Mouse (Mus musculus): ENCODE data around the gene Gm16867. TPM values are rescaled to one million over a fixed set of nuclear protein-coding genes. Genes with fewer than 3 reads are reported as not detected.
A peak's percentile ranks its signal among the peaks of the same experiment; 100 is the strongest.
"Not testable (repeated sequence)": the region's sequence is repeated elsewhere in the genome, so short reads cannot be mapped to it uniquely, and the experiment has no call there.

The Gm16867 gene
- polyA plus RNA-seq (2015; fragmentation: Nextera tagmentation; extraction: Ambion mirVana), result not detected in 2 replicates

DNA sequence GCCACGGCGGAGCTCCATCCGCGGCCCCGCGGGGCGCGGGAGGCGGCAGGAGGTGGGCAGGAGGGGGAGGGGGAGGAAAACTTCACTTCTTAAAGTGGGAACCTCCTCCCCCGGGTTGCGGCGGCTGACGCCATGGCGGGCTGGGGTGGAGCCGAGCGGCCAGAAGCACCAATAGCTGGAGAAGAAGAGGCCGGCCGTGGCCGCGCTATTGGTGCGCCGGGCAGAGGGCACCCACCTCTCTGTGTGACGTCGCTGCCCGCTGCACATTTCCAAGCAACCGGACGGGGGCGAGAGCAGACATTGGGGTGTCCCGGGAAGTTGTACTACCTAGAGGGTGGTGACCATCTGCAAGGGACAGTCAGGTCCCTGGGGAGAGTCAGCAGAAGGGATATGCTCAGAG is at the start of gene Gm16867:
Gm16867 (minus strand) TSS at position 189 of the 400 bp plus-strand sequence.
- not testable (repeated sequence) for H3K9ac ChIP-seq; H3K27me3 ChIP-seq (replicated peaks); H3K4me3 ChIP-seq (replicated peaks); H3K9me3 ChIP-seq; H3K4me1 ChIP-seq (replicated peaks); H3K4me2 ChIP-seq (replicated peaks); H3K36me3 ChIP-seq; H3K27ac ChIP-seq
- peak; percentile 99 for ATAC-seq
- no CpG with 5 or more reads among the region's 29 CpGs for WGBS

GRCm38 (mm10) chr14:69547310-69547709 is 44.1 kb upstream of the Gm16867 start:
- not testable (repeated sequence) for H3K27me3 ChIP-seq (replicated peaks); H3K9me3 ChIP-seq; H3K9ac ChIP-seq; H3K27ac ChIP-seq; ATAC-seq; H3K36me3 ChIP-seq; H3K4me1 ChIP-seq (replicated peaks); H3K4me3 ChIP-seq (replicated peaks); H3K4me2 ChIP-seq (replicated peaks)
- no CpG with 5 or more reads among the region's 4 CpGs for WGBS

DNA sequence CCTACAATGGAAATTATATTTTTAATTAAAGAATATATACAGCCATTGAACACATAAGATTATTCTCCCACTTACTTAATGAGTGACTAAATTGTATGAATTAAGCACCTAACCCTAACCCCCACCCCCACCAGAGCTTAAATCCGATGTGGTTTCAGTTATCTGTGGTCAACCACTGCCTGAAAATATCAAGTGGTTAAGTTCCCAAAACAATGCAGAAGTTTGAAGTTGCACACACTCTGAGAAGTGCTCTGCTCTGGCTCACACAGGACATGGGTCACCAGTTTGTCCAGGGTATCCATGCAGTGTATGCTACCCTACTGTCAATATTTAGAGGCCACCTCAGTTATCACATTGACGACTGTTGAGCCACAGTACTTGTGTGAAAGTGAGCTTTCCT is 41.9 kb upstream of the Gm16867 start:
- not testable (repeated sequence) for H3K9me3 ChIP-seq; H3K4me3 ChIP-seq (replicated peaks); ATAC-seq; H3K4me1 ChIP-seq (replicated peaks); H3K9ac ChIP-seq; H3K4me2 ChIP-seq (replicated peaks); H3K27ac ChIP-seq; H3K27me3 ChIP-seq (replicated peaks); H3K36me3 ChIP-seq
- no CpG with 5 or more reads among the region's 2 CpGs for WGBS

DNA sequence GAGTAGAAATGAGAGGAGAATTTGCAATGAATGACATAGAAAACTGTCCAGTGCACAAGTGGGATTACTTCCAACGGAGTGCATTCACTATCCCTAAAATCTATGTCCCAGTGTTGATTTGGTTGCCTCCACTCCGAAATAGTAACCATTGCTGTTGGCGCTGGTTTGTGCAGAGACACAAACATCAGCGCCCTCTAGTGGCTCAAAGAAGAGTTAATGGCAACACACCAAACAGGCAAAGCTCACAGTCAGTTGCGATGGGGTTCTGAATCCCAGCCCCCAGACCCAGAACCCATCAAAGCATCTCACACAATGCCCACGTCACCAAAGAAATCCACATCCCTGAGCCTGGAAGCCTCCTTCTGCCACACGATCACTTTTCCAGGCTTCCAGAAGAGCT is 40.9 kb upstream of the Gm16867 start:
- not testable (repeated sequence) for H3K4me1 ChIP-seq (replicated peaks); H3K9ac ChIP-seq
- no CpG with 5 or more reads among the region's 7 CpGs for WGBS

GRCm38 (mm10) chr14:69542695-69543094 is 39.5 kb upstream of the Gm16867 start:
- not testable (repeated sequence) for H3K9me3 ChIP-seq; H3K4me1 ChIP-seq (replicated peaks); H3K4me2 ChIP-seq (replicated peaks); H3K36me3 ChIP-seq; H3K27ac ChIP-seq; H3K27me3 ChIP-seq (replicated peaks); ATAC-seq; H3K9ac ChIP-seq; H3K4me3 ChIP-seq (replicated peaks)
- WGBS, result no CpG with 5 or more reads among the region's 7 CpGs

More for the DNA sequence above, 40.9 kb upstream of the Gm16867 start:
- H3K36me3 ChIP-seq; H3K9me3 ChIP-seq; H3K27me3 ChIP-seq (replicated peaks); H3K27ac ChIP-seq; H3K4me2 ChIP-seq (replicated peaks); H3K4me3 ChIP-seq (replicated peaks); ATAC-seq: not testable (repeated sequence)

- H3K4me1 ChIP-seq (replicated peaks); H3K36me3 ChIP-seq; H3K9ac ChIP-seq; H3K4me2 ChIP-seq (replicated peaks); H3K4me3 ChIP-seq (replicated peaks); H3K9me3 ChIP-seq; H3K27me3 ChIP-seq (replicated peaks); H3K27ac ChIP-seq: not testable (repeated sequence)
- ATAC-seq, result peak; percentile 90
- no CpG with 5 or more reads among the region's 5 CpGs for WGBS
These were observed 37.0 kb upstream of the Gm16867 start for GRCm38 (mm10) chr14:69540113-69540512.

DNA sequence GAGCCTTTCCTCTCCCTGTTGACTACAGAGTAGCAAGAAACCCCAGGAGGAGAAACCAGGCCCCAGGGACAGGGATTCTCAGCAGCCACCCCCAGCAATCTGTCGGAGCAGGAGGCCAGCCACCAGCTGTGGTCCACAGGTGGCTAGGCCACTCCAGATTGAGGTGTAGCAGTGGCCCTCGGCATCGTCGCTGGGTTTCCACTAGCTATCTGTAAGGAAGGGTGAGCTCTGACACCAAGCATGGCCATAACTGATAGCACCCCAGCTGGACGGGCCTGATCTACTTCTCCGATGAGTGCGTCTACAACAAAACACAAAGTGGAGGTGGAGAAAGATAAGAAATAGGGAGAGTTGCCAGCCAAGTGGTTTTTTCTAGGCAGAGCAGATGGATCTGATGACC is 33.4 kb upstream of the Gm16867 start:
- not testable (repeated sequence) for H3K4me1 ChIP-seq (replicated peaks); H3K9me3 ChIP-seq; H3K27me3 ChIP-seq (replicated peaks); H3K36me3 ChIP-seq; H3K27ac ChIP-seq; H3K4me3 ChIP-seq (replicated peaks); H3K9ac ChIP-seq; H3K4me2 ChIP-seq (replicated peaks)
- peak; percentile 50; the same call in 1 of the 2 replicates for ATAC-seq
- WGBS, result no CpG with 5 or more reads among the region's 7 CpGs

GRCm38 (mm10) chr14:69526202-69526601 is 23.0 kb upstream of the Gm16867 start:
- not testable (repeated sequence) for ATAC-seq; H3K36me3 ChIP-seq; H3K4me3 ChIP-seq (replicated peaks); H3K27me3 ChIP-seq (replicated peaks); H3K27ac ChIP-seq; H3K4me1 ChIP-seq (replicated peaks); H3K9ac ChIP-seq; H3K4me2 ChIP-seq (replicated peaks); H3K9me3 ChIP-seq
- no CpG with 5 or more reads among the region's 1 CpGs for WGBS

DNA sequence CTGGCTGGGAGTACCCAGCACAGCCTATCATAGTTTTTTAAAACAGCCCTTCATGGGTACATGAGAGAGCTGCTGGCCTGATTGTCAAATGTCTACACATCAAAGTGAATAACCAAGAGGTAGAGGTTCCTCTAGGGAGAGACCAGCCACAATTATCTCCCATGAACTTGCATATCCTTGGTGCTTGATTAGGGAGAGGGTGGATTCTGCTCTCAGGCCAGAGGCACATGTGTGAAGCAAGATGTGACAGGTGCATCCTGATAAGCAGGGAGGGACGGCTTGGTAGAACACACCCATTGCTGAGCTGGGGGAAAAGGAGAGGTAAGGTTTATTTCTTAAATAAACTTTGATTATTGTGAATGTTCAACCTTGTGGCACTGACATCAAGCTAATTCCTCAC is 19.8 kb upstream of the Gm16867 start:
- not testable (repeated sequence) for H3K9ac ChIP-seq; H3K4me2 ChIP-seq (replicated peaks); H3K27ac ChIP-seq; H3K9me3 ChIP-seq; H3K4me1 ChIP-seq (replicated peaks); H3K4me3 ChIP-seq (replicated peaks); H3K36me3 ChIP-seq; H3K27me3 ChIP-seq (replicated peaks)
- WGBS, result no CpG with 5 or more reads among the region's 1 CpGs
- ATAC-seq, result peak; percentile 69; the same call in 1 of the 2 replicates

- H3K4me3 ChIP-seq (replicated peaks); H3K9ac ChIP-seq; H3K9me3 ChIP-seq; H3K36me3 ChIP-seq; H3K4me2 ChIP-seq (replicated peaks); H3K27me3 ChIP-seq (replicated peaks); H3K4me1 ChIP-seq (replicated peaks); H3K27ac ChIP-seq: not testable (repeated sequence)
- no CpG with 5 or more reads among the region's 2 CpGs for WGBS
- ATAC-seq, result peak; percentile 74
These were observed 17.6 kb upstream of the Gm16867 start for GRCm38 (mm10) chr14:69520810-69521209.

DNA sequence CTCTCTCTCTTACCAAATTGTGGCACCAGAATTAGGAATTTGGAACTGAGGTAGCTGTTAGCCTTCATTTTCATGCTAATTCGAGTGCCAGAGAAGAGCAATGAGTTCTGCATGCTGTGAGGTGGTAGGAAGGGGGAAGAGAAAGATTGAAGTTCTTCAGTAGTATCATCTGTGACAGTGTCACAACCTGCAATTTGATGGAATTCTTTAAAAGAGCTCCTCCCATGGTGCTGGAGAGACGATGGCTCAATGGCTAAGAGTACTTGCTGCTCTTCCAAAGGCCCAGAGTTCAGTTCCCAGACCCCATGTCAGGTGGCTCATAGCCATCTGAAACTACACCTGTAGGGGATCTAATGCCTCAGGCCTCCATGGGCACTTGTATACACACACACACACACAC is 9.3 kb upstream of the Gm16867 start, which contains the start of gene Gm27179:
Gm27179 (minus strand) TSS at position 101 of the 400 bp plus-strand sequence.
- not testable (repeated sequence) for H3K27me3 ChIP-seq (replicated peaks); H3K9ac ChIP-seq; ATAC-seq; H3K36me3 ChIP-seq; H3K4me1 ChIP-seq (replicated peaks); H3K4me3 ChIP-seq (replicated peaks); H3K9me3 ChIP-seq; H3K4me2 ChIP-seq (replicated peaks); H3K27ac ChIP-seq
- WGBS, result no CpG with 5 or more reads among the region's 2 CpGs

GRCm38 (mm10) chr14:69507000-69507399 is 3.8 kb upstream of the Gm16867 start:
- not testable (repeated sequence) for H3K9ac ChIP-seq; H3K27ac ChIP-seq; H3K36me3 ChIP-seq; H3K4me2 ChIP-seq (replicated peaks); H3K4me1 ChIP-seq (replicated peaks); H3K9me3 ChIP-seq; ATAC-seq; H3K27me3 ChIP-seq (replicated peaks); H3K4me3 ChIP-seq (replicated peaks)
- WGBS, result no CpG with 5 or more reads among the region's 1 CpGs

DNA sequence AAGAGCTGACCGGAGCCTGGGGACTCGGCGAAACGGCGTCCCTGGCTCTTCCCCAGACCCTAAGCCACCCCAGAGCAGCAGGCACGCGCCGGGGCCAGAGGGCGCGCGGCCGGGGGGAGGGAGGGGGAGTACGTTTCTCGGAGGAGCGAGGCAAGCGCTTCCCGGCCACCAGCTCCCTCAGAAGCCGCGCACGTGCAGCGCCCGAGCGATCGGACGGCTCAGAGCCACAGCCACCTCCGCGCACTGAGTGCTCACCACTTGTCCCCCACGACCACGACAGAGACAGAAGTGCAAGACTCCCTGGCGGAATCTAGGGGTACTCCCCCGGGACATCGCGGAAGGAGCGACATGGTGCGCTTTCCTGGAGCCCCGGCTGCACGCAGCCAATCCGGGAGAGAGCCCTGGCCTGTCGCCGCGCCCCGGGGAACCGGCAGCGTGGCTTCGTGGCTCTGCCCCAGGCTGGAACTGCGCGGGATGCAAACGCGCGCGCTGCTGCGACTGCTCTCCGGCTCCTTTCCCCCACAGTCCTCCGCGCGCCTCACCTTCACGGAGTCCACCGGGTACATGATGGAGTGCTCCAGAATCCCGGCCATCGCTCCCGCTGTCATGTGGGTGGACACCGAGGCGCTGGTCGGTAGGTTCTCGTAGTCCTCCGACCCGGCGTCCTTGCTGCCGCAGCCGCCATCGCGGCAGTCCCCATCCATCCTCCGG is 567 bp downstream of the Gm16867 start:
- not testable (repeated sequence) for H3K27ac ChIP-seq; H3K27me3 ChIP-seq (replicated peaks); H3K36me3 ChIP-seq; H3K4me2 ChIP-seq (replicated peaks); H3K9ac ChIP-seq; H3K9me3 ChIP-seq; H3K4me3 ChIP-seq (replicated peaks); H3K4me1 ChIP-seq (replicated peaks)
- no CpG with 5 or more reads among the region's 73 CpGs for WGBS
- peak; percentile 57 for ATAC-seq

Measured in intestine, embryonic 15.5 days (tissue).